Mouse (Mus musculus) heart, embryonic 11.5 days (tissue): ENCODE data around the gene Ak4. TPM values are rescaled to one million over a fixed set of nuclear protein-coding genes. Genes with fewer than 3 reads are reported as not detected.

ENCODE experiments used
- ATAC-seq: fragments of 200-750 bp; cut with Nextera tagmentation; replicated peaks from 2 replicates; pipeline ENCODE4 v1.8.0; 2017; ENCODE audit warnings: moderate library complexity; ENCODE audit not compliant: insufficient number of reproducible peaks, low FRiP score, low TSS enrichment
- H3K27ac ChIP-seq: fragments of 300-500 bp; sonication (generic); 2 replicates; pipeline ENCODE4 v1.5.1; 2014; ENCODE audit warnings: mild to moderate bottlenecking, low read depth, low read length
- H3K27me3 ChIP-seq: fragments of 300-500 bp; sonication (generic); 2 replicates; pipeline ENCODE4 v1.6.1; 2014; ENCODE audit warnings: mild to moderate bottlenecking, low read length, mixed read lengths; ENCODE audit not compliant: control insufficient read depth, insufficient read depth
- H3K36me3 ChIP-seq: fragments of 300-500 bp; sonication (generic); 2 replicates; pipeline ENCODE4 v1.6.1; 2014; ENCODE audit warnings: mild to moderate bottlenecking, low read length, moderate library complexity, mixed read lengths; ENCODE audit not compliant: control insufficient read depth, insufficient read depth
- H3K4me1 ChIP-seq: fragments of 300-500 bp; sonication (generic); 2 replicates; pipeline ENCODE4 v1.6.1; 2014; ENCODE audit warnings: low read length; ENCODE audit not compliant: control insufficient read depth, insufficient read depth
- H3K4me2 ChIP-seq: fragments of 300-500 bp; sonication (generic); 2 replicates; pipeline ENCODE4 v1.6.1; 2014; ENCODE audit warnings: mild to moderate bottlenecking, moderate library complexity
- H3K4me3 ChIP-seq: fragments of 300-500 bp; sonication (generic); 2 replicates; pipeline ENCODE4 v1.5.1; 2014; ENCODE audit warnings: low read depth, low read length
- H3K9ac ChIP-seq: fragments of 300-500 bp; sonication (generic); 2 replicates; pipeline ENCODE4 v1.6.1; 2014; ENCODE audit warnings: mild to moderate bottlenecking, low read depth, low read length, moderate library complexity
- H3K9me3 ChIP-seq: fragments of 300-500 bp; sonication (generic); replicated peaks from 2 replicates; pipeline ENCODE4 v1.6.1; 2016; ENCODE audit warnings: low read length; ENCODE audit not compliant: control insufficient read depth
- WGBS: fragments of 180-500 bp; shearing (Covaris S2); extraction: QIAGEN DNeasy Blood & Tissue Kit; methylation state at CpG from one replicate; pipeline ENCODE4 v1.1.7; 2014; ENCODE audit not compliant: insufficient replicate concordance; 5-methylcytosine and 5-hydroxymethylcytosine counted together
- polyA plus RNA-seq: library from polyadenylated mRNA; unstranded; fragments of >200 nt; fragmentation: Nextera tagmentation; extraction: Ambion mirVana; gene quantifications from 2 replicates; pipeline ENCODE4 v1.2.1, GENCODE M21; 2014

The Ak4 gene
- 9.4 and 18.1 TPM in 2 replicates for polyA plus RNA-seq

DNA sequence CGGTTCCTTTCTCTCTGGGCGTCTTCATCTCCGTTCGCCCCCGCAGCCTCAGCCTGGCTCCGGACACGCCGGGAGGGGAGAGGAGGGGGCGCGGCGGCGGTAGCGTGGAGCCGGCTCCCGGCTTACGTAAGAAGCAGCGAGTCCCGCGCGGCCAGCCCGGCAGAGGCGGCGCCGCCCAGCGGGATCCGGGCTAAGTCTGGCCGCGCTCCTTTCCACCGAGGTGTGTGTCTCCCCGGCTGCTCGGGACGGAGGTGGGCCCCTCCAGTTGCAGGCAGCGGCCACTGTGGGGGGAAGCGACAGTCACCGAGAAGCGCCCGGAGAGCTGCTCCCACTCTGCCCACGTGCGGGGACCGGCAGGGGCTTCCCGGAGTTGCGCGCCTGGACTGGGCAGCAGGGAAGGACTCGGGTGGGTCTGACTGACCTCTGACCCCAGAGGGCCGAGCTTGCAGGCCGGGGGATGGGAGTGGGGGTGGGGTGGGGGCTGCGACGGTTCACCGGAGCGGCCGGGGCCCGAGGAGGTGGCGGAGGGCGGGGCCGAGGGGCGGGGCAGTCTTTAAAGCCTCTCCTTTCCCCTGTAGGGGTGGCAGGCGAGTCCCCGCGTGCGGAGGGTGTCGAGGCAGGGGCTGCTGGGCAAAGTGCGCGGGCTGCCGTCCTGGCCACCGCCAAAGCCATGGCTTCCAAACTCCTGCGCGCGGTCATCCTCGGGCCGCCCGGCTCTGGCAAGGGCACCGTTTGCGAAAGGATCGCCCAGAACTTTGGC is at the start of gene Ak4:
TSS of gene Ak4 (plus strand) at position 127 of the 760 bp plus-strand sequence.
- Histone ChIP-seq H3K4me1 (no peaks in the 10 kb centered on the region), H3K9me3 (no peaks in the 10 kb centered on the region), H3K27me3 (no peaks in the 10 kb centered on the region), H3K36me3 (no peaks in the 10 kb centered on the region), H3K27ac (peak within 1 kb of the TSS; percentile 59), H3K9ac (peak within 1 kb of the TSS; percentile 93), H3K4me3 (peak within 1 kb of the TSS; percentile 87), H3K4me2 (peak within 1 kb of the TSS; percentile 91)
- peak; percentile 82 for ATAC-seq
- WGBS, result under 1% methylated on average over 47 of the region's 74 CpGs

DNA sequence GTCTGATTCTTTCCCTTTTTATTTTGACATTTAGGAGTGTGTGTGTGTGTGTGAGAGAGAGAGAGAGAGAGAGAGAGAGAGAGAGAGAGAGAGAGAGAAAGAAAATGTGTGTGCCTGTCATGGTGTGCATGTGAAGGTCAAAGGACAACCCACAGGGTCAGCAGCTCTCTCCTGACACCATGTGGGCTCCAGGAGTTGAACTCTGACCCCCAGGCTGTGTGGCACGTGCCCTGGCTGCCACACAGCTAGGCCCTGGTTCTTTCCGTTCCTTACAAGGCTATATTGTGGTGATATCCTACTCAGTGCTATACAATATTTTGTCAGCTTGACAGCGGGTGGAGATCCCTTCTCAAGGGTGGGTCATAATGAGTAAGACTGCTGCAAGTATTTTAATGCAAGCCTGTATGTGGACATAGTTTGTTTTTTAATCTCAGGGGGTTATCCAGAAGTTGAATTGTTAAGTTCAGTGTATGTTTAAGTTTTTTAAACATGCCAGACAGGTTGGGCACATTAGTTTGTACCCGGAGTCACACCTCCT is 49.3 kb upstream of the Ak4 start:
- no peak overlapping the region for H3K4me3 ChIP-seq
- 71% methylated on average over 4 of the region's 4 CpGs for WGBS
- H3K4me1 ChIP-seq, result peaks cover 6% of the 10 kb centered on the region; the same call in 1 of the 2 replicates
- ATAC-seq, result no peak
- no peaks in the 10 kb centered on the region for H3K36me3 ChIP-seq
- no peak overlapping the region for H3K27ac ChIP-seq
- no peak overlapping the region for H3K9ac ChIP-seq
- H3K4me2 ChIP-seq, result no peak overlapping the region
- H3K9me3 ChIP-seq, result no peaks in the 10 kb centered on the region
- H3K27me3 ChIP-seq, result no peaks in the 10 kb centered on the region

DNA sequence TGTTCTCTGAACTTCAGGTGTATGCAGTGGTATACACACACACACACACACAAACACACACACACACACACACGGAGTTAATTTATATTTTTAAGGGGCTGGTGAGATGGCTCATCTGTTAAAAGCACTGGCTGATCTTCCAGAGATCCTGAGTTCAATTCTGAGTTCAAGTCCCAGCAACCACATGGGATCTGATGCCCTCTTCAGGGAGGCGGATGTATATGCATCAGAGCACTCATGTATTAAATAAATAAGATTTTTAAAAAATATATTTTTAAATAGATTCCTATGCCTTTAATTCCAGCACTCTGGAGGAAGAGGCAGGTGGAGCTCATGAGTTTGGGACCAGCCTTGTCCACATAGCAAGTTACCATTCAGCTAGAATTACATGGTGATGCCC is 46.8 kb upstream of the Ak4 start:
- WGBS, result 52% methylated on average over 2 of the region's 2 CpGs
- H3K4me3 ChIP-seq, result no peak overlapping the region
- no peak overlapping the region for H3K4me2 ChIP-seq
- H3K4me1 ChIP-seq, result no peaks in the 10 kb centered on the region
- no peaks in the 10 kb centered on the region for H3K36me3 ChIP-seq
- no peak overlapping the region for H3K27ac ChIP-seq
- no peaks in the 10 kb centered on the region for H3K27me3 ChIP-seq
- ATAC-seq, result no peak
- no peak overlapping the region for H3K9ac ChIP-seq
- no peaks in the 10 kb centered on the region for H3K9me3 ChIP-seq

DNA sequence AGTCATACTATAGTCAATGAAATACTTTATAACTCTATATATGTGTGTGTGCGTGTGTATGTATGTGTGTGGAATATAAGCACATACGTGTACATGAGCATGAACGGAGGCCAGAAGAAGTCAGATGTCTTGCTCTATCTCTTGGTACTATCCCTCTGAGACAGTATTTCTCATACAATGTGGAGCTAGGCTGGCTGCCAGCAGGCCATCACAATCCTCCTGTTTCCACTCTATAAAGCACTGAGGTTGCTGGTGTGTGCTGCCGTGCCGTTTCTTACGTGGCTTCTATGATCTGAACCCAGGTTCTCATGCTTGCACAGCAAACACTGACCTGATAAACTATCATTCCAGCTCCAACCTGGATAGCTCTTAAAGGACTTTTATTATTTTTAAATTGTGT is 46.3 kb upstream of the Ak4 start:
- 91% methylated on average over 6 of the region's 6 CpGs for WGBS
- Histone ChIP-seq H3K9ac (no peak overlapping the region), H3K4me2 (no peak overlapping the region), H3K27me3 (no peaks in the 10 kb centered on the region), H3K27ac (no peak overlapping the region), H3K4me3 (no peak overlapping the region), H3K4me1 (no peaks in the 10 kb centered on the region), H3K9me3 (no peaks in the 10 kb centered on the region), H3K36me3 (no peaks in the 10 kb centered on the region)
- no peak for ATAC-seq

DNA sequence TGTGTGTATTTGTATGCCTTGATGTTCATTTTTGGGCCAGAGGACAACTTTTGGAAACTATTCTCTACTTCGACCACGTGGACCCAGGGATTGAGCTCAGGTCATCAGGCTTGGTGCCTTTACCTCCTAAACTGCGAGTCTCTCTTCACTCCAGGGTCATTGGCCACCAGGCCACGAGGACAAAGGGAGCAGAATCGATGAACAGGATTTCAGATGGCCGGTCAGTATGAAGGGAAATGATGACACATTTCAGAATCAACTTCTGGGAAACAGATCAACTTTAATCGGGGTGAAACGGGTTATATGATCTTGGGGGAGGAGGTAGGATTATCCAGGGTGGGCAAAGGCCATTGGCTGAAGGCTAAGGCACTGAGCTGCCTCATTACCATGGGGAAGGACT is 45.0 kb upstream of the Ak4 start:
- Histone ChIP-seq H3K4me1 (peaks cover 7% of the 10 kb centered on the region; the same call in 1 of the 2 replicates), H3K27ac (no peak overlapping the region), H3K4me2 (no peak overlapping the region), H3K9me3 (no peaks in the 10 kb centered on the region), H3K27me3 (no peaks in the 10 kb centered on the region), H3K36me3 (no peaks in the 10 kb centered on the region), H3K4me3 (no peak overlapping the region), H3K9ac (no peak overlapping the region)
- ATAC-seq, result no peak
- WGBS, result 73% methylated on average over 8 of the region's 8 CpGs

DNA sequence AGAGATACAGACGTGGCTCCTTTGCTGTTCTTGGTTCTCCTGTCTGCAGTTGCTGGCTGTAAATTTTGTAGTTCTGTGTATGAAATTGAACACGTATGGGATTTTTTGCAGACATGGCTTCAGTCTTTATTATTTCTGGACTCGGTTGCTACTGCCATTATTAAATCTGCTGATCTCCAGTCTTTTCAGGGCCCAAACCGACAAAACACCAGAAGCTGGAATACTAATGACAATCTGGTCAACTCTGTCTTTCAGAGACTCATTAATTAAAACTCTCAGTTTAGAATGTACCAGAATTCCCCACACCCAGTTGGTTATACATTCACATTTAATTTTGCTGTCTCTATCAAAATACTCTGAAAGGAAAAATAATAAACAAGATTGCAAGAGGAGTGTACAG is 42.2 kb upstream of the Ak4 start:
- no peak overlapping the region for H3K27ac ChIP-seq
- WGBS, result 83% methylated on average over 4 of the region's 4 CpGs

DNA sequence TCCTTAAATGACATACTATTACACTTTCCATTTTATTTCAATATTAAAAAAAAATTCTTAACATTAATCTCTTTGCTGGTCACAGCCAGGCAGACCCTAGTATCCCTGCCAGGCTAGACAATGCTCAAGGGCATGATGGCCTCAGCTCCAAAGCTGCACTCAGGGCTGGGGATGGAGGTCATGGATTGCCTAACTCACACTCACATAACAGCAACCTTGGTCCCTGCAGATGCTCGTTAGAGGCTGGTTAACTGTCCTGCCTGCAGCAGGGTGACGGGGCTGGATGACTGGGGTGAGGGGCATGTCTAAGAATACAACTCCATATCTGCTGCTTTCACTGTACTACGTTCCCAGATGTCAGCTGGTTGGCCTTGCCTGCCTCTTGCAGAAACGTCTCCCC is 40.8 kb upstream of the Ak4 start:
- no peaks in the 10 kb centered on the region for H3K9me3 ChIP-seq
- H3K27ac ChIP-seq, result no peak overlapping the region
- H3K36me3 ChIP-seq, result no peaks in the 10 kb centered on the region
- ATAC-seq, result no peak
- H3K4me1 ChIP-seq, result peaks cover 7% of the 10 kb centered on the region; the same call in 1 of the 2 replicates
- H3K4me2 ChIP-seq, result no peak overlapping the region
- WGBS, result 32% methylated on average over 4 of the region's 4 CpGs
- H3K27me3 ChIP-seq, result no peaks in the 10 kb centered on the region
- H3K9ac ChIP-seq, result no peak overlapping the region
- H3K4me3 ChIP-seq, result no peak overlapping the region

More for the DNA sequence above, 42.2 kb upstream of the Ak4 start:
- no peak overlapping the region for H3K9ac ChIP-seq
- H3K9me3 ChIP-seq, result no peaks in the 10 kb centered on the region
- H3K36me3 ChIP-seq, result no peaks in the 10 kb centered on the region
- no peak overlapping the region for H3K4me3 ChIP-seq
- no peak for ATAC-seq
- peaks cover 7% of the 10 kb centered on the region; the same call in 1 of the 2 replicates for H3K4me1 ChIP-seq
- no peak overlapping the region for H3K4me2 ChIP-seq
- no peaks in the 10 kb centered on the region for H3K27me3 ChIP-seq

DNA sequence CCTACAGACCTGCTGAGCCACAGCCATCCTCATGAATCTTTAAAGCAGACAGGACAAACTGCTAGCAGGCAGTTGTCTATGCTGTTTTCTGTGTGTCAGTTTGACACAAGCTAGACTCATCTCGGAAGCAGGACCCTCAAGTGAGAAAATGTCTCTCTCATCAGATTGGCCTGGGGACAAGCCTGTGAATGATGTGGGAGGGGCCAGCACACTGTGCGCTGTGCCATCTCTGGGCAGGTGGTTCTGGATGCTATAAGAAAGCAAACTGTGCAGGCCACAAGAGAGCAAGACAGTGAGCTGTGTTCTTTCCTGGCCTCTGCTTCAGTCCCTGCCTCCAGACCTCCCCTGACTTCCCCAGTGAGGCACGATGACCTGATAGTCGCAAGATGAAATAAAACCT is 40.3 kb upstream of the Ak4 start:
- Histone ChIP-seq H3K36me3 (no peaks in the 10 kb centered on the region), H3K4me3 (no peak overlapping the region), H3K27ac (0 out of 2 replicates have a peak overlapping the region, but pooled peaks have one; percentile 29), H3K9ac (no peak overlapping the region), H3K27me3 (no peaks in the 10 kb centered on the region), H3K9me3 (no peaks in the 10 kb centered on the region), H3K4me1 (peaks cover 7% of the 10 kb centered on the region; the same call in 1 of the 2 replicates), H3K4me2 (no peak overlapping the region)
- ATAC-seq, result no peak
- WGBS, result 65% methylated on average over 4 of the region's 4 CpGs

DNA sequence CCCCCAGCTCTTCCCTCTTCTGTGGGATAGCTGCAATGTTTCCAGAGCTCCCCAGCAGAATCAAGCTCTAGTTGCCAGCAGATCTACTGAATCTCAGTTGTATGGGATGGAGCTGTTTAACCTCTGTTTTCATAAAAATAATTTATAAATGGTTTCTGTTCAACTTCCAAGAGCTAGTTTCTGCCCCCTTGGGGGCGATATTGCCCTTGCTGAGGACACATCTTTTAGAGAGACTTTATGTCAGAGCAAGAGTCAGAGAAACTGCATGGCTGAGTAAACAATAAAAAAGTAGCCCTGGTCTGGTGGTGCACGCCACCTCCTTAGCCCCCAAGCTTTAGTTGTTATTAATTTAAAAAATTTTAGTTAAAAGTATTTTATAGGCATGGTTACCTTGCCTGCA is 34.1 kb upstream of the Ak4 start:
- no peak overlapping the region for H3K4me3 ChIP-seq
- H3K9me3 ChIP-seq, result no peaks in the 10 kb centered on the region
- 41% methylated on average over 2 of the region's 2 CpGs for WGBS
- no peaks in the 10 kb centered on the region for H3K27me3 ChIP-seq
- no peaks in the 10 kb centered on the region for H3K4me1 ChIP-seq
- no peak overlapping the region for H3K4me2 ChIP-seq
- no peak overlapping the region for H3K9ac ChIP-seq
- no peak overlapping the region for H3K27ac ChIP-seq
- no peak for ATAC-seq
- no peaks in the 10 kb centered on the region for H3K36me3 ChIP-seq
